Mouse (Mus musculus): ENCODE measurements around the gene Stk39.

Gene Stk39

GRCm38 (mm10) chr2:68345269-68345668, 126.8 kb downstream of the Stk39 start:
- no peak for DNase-seq (ENCODE audit: low read depth)

GRCm38 (mm10) chr2:68343751-68344150, 128.3 kb downstream of the Stk39 start:
- DNase-seq (ENCODE audit: low read depth) = no peak

- no peak for DNase-seq (ENCODE audit: low read depth)
These were observed 129.9 kb downstream of the Stk39 start for GRCm38 (mm10) chr2:68342122-68342646.

- DNase-seq (ENCODE audit: low read depth) = no peak
These were observed 135.2 kb downstream of the Stk39 start for GRCm38 (mm10) chr2:68336913-68337312.

GRCm38 (mm10) chr2:68334945-68335344, 137.1 kb downstream of the Stk39 start:
- no peak for DNase-seq (ENCODE audit: low read depth)

- no peak for DNase-seq (ENCODE audit: low read depth)
These were observed 146.8 kb downstream of the Stk39 start for GRCm38 (mm10) chr2:68325306-68325705.

- no peak for DNase-seq (ENCODE audit: low read depth)
These were observed 150.8 kb downstream of the Stk39 start for GRCm38 (mm10) chr2:68321230-68321629.

- no peak for DNase-seq (ENCODE audit: low read depth)
These were observed 151.4 kb downstream of the Stk39 start for GRCm38 (mm10) chr2:68320670-68321069.

- DNase-seq (ENCODE audit: low read depth) = no peak
These were observed 153.6 kb downstream of the Stk39 start for GRCm38 (mm10) chr2:68318452-68318851.

- DNase-seq (ENCODE audit: low read depth) = no peak
These were observed 154.2 kb downstream of the Stk39 start for GRCm38 (mm10) chr2:68317895-68318294.

- no peak for DNase-seq (ENCODE audit: low read depth)
These were observed 154.6 kb downstream of the Stk39 start for GRCm38 (mm10) chr2:68317452-68317851.

- DNase-seq (ENCODE audit: low read depth) = no peak
These were observed 156.8 kb downstream of the Stk39 start for GRCm38 (mm10) chr2:68315258-68315657.

GRCm38 (mm10) chr2:68310121-68310520, 161.9 kb downstream of the Stk39 start:
- DNase-seq (ENCODE audit: low read depth) = no peak

GRCm38 (mm10) chr2:68306519-68306918, 165.5 kb downstream of the Stk39 start:
- DNase-seq (ENCODE audit: low read depth) = no peak

GRCm38 (mm10) chr2:68304771-68305460, 167.2 kb downstream of the Stk39 start:
- DNase-seq (ENCODE audit: low read depth) = no peak

GRCm38 (mm10) chr2:68301811-68302542, 170.1 kb downstream of the Stk39 start:
- no peak for DNase-seq (ENCODE audit: low read depth)

GRCm38 (mm10) chr2:68298356-68298755, 173.7 kb downstream of the Stk39 start:
- DNase-seq (ENCODE audit: low read depth) = no peak

GRCm38 (mm10) chr2:68297955-68298354, 174.1 kb downstream of the Stk39 start:
- DNase-seq (ENCODE audit: low read depth) = no peak

- no peak for DNase-seq (ENCODE audit: low read depth)
These were observed 175.3 kb downstream of the Stk39 start for GRCm38 (mm10) chr2:68296743-68297142.

GRCm38 (mm10) chr2:68292539-68293320, 179.3 kb downstream of the Stk39 start:
- no peak for DNase-seq (ENCODE audit: low read depth)

- no peak for DNase-seq (ENCODE audit: low read depth)
These were observed 180.2 kb downstream of the Stk39 start for GRCm38 (mm10) chr2:68291895-68292294.

GRCm38 (mm10) chr2:68289961-68290360, 182.1 kb downstream of the Stk39 start:
- DNase-seq (ENCODE audit: low read depth) = no peak

- DNase-seq (ENCODE audit: low read depth) = no peak
These were observed 182.9 kb downstream of the Stk39 start for GRCm38 (mm10) chr2:68289177-68289576.

Measured in fibroblast of lung, adult 2 months (primary cell).